Mouse (Mus musculus): ENCODE results near the gene Pde3a.

DNA sequence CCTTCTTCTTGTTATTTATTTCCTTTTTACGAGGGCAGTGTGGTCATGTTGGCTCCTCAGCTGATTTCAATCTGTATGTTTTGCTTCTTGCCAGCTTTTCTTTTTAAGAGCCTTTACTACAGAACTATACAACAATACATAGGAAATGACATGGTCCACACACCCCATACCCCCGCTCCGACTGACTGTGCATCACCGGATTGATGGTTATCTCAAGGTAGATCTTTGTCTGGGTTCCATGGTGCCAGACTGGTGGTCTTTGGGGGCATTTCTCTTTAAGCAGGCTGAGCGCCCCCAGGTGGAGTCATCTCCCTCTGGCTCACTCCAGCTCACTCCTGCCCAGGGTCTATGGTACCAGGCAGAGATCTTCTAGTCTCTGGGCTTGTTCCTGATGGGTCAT, 206.3 kb downstream of the Pde3a start:
- TF ChIP-seq CTCF (IDR thresholded peaks at IDR 0.05; ENCODE audit: insufficient read depth, low read length) = no peak
- TF ChIP-seq POLR2A (IDR thresholded peaks at IDR 0.05; ENCODE audit: borderline replicate concordance, extremely low read depth, low read depth, low read length) = no peak
